28 mouse cellular contexts compared by ENCODE assay signal in the genomic region with DNA sequence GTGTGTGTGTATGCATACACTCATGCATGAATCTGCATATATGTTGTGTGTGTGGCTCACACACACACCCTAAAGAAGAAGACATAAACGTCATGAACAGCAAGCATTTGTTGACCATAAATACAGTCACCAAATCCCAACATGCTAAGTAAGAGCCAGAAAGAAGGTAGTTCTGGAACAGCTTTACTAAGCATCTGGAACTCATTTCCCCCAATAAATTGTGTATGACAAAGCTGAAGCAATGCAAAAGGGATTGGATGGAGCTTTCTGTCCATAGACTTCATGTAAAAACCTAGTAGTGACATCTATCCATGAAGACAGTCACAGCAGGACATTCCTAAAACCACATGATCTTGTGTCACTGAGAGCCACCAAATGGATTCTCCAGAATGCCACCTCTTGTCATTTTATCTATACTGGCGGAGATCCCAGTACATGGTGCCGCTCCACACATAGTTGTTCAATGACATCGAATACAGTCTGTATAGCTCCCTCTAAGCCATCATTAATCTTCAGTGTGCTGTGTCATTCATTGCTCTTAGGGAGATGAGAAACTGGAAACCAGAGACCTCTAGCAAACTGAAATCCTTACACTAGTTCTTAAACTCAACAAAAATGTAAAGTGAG.
DNase-seq lines count a peak whose midpoint lies in the region; ATAC-seq and TF ChIP-seq lines count a peak whose summit lies in the region.
"Had no signal": no experiment of that assay in that cellular context is flagged by ENCODE, and none has a peak within 500 bp of the region (broad histone marks: within the 10 kb centered on the region; RNA-seq: fewer than 3 reads in every experiment).

No protein-coding gene starts in this region.

- H3K9me3 ChIP-seq in lung, embryonic 14.5 days (ENCODE audit: low read depth, low read length) = 0 out of 2 replicates have a peak, but pooled peaks cover 5% of the 10 kb centered on the region
- H3K9me3 ChIP-seq in embryonic facial prominence, embryonic 14.5 days (ENCODE audit: control insufficient read depth, low read length) = peaks cover 9% of the 10 kb centered on the region; the same call in 1 of the 2 replicates
- H3K9me3 ChIP-seq: hindbrain, embryonic 12.5 days; intestine, embryonic 15.5 days; midbrain, embryonic 10.5 days; midbrain, embryonic 15.5 days had no signal

- no peaks in the 10 kb centered on the region for H3K36me3 ChIP-seq in lung, embryonic 14.5 days (ENCODE audit: insufficient read depth)
- H3K36me3 ChIP-seq in embryonic facial prominence, embryonic 14.5 days (ENCODE audit: control insufficient read depth, insufficient read depth, low read length) = no peaks in the 10 kb centered on the region
- H3K36me3 ChIP-seq: hindbrain, embryonic 12.5 days; intestine, embryonic 15.5 days; midbrain, embryonic 10.5 days; midbrain, embryonic 15.5 days had no signal

- no peak for TF ChIP-seq CTCF in lung, embryonic 14.5 days (IDR thresholded peaks at IDR 0.05; ENCODE audit: low read depth)

- H3K9ac ChIP-seq in lung, embryonic 14.5 days = no peak overlapping the region
- H3K9ac ChIP-seq in embryonic facial prominence, embryonic 14.5 days (ENCODE audit: low read depth, low read length) = no peak overlapping the region
- H3K9ac ChIP-seq: forebrain, postnatal 0 days; hindbrain, embryonic 12.5 days; intestine, embryonic 15.5 days; midbrain, embryonic 15.5 days had no signal

- no peak overlapping the region for H3K4me3 ChIP-seq in lung, embryonic 14.5 days (ENCODE audit: low read depth, low read length)
- H3K4me3 ChIP-seq in embryonic facial prominence, embryonic 14.5 days (ENCODE audit: low read depth, low read length) = no peak overlapping the region
- H3K4me3 ChIP-seq: hindbrain, embryonic 12.5 days; intestine, embryonic 15.5 days; midbrain, embryonic 10.5 days; midbrain, embryonic 15.5 days had no signal

- intact Hi-C loops in heart, postnatal 36 days (cut with DNase I) = no loop called here

- no peak overlapping the region for H3K4me2 ChIP-seq in lung, embryonic 14.5 days
- no peak overlapping the region for H3K4me2 ChIP-seq in embryonic facial prominence, embryonic 14.5 days (ENCODE audit: low read depth, low read length)
- H3K4me2 ChIP-seq: heart, embryonic 11.5 days; hindbrain, embryonic 12.5 days; intestine, embryonic 15.5 days; liver, embryonic 11.5 days; midbrain, embryonic 15.5 days had no signal

- WGBS in lung, embryonic 14.5 days = 56% methylated on average over 4 of the region's 4 CpGs
- WGBS in embryonic facial prominence, embryonic 14.5 days = 66% methylated on average over 4 of the region's 4 CpGs

- no peaks in the 10 kb centered on the region for H3K4me1 ChIP-seq in lung, embryonic 14.5 days (ENCODE audit: insufficient read depth)
- H3K4me1 ChIP-seq in embryonic facial prominence, embryonic 14.5 days (ENCODE audit: control insufficient read depth, insufficient read depth, low read length) = no peaks in the 10 kb centered on the region
- H3K4me1 ChIP-seq: hindbrain, embryonic 12.5 days; intestine, embryonic 15.5 days; midbrain, embryonic 10.5 days; midbrain, embryonic 15.5 days had no signal

- peak; percentile 39 for DNase-seq in heart, adult 11 months
- DNase-seq in heart, postnatal 36 days = no peak
- DNase-seq in lung, embryonic 14.5 days = peak; percentile 32
- no peak for DNase-seq in lung, postnatal 4 days
- DNase-seq in embryonic facial prominence, embryonic 14.5 days (ENCODE audit: low spot score) = peak; percentile 62
- peak; percentile 15 for DNase-seq in mesoderm, embryonic 11.5 days (ENCODE audit: low read depth, low spot score)
- DNase-seq in layer of hippocampus, adult 18-20 months (ENCODE audit: low spot score in 2 of 2) = no peak
- DNase-seq: adrenal gland, postnatal 10 days; B cell, adult 2 months; cerebellum, adult 8-10 months; cerebellum, postnatal 25 days; forebrain, postnatal 0 days; gastrocnemius, postnatal 10 days; heart, postnatal 14 days; kidney, adult 2 months; kidney, postnatal 36 days; left cerebral cortex, postnatal 4 days; spleen, adult 18-20 months; thymus, postnatal 14 days had no signal

- H3K27me3 ChIP-seq in lung, embryonic 14.5 days (ENCODE audit: insufficient read depth, low read length) = no peaks in the 10 kb centered on the region
- H3K27me3 ChIP-seq in embryonic facial prominence, embryonic 14.5 days (replicated peaks; ENCODE audit: control insufficient read depth, insufficient read depth, low read length) = no peaks in the 10 kb centered on the region; the same call in 1 of the 2 replicates
- H3K27me3 ChIP-seq: hindbrain, embryonic 12.5 days; intestine, embryonic 15.5 days; midbrain, embryonic 15.5 days; Patski had no signal

- peak; percentile 58; the same call in 1 of the 2 replicates for ATAC-seq in lung, embryonic 14.5 days (ENCODE audit: insufficient read depth)
- ATAC-seq in embryonic facial prominence, embryonic 14.5 days (ENCODE audit: low read depth) = no peak
- ATAC-seq: forebrain, postnatal 0 days; hindbrain, postnatal 0 days; intestine, embryonic 15.5 days; lung, postnatal 0 days; midbrain, embryonic 15.5 days; Patski had no signal

- H3K27ac ChIP-seq in lung, embryonic 14.5 days (ENCODE audit: low read depth) = no peak overlapping the region
- no peak overlapping the region for H3K27ac ChIP-seq in embryonic facial prominence, embryonic 14.5 days (replicated peaks; ENCODE audit: low read depth, low read length)
- H3K27ac ChIP-seq: hindbrain, embryonic 12.5 days; hindbrain, postnatal 0 days; intestine, embryonic 15.5 days; midbrain, embryonic 10.5 days; midbrain, embryonic 15.5 days had no signal

Comparison
In these comparisons a context has a peak if more than half of its experiments do, and no peak if none do; other contexts are left out.
1. DNase-seq: peak in heart, adult 11 months (single experiment), lung, embryonic 14.5 days (single experiment), embryonic facial prominence, embryonic 14.5 days (single experiment) and mesoderm, embryonic 11.5 days (single experiment); none in heart, postnatal 36 days (0 of 2), lung, postnatal 4 days (0 of 2) and layer of hippocampus, adult 18-20 months (0 of 2).